Mouse (Mus musculus) intestine, postnatal 0 days (tissue): Measurements from ENCODE around the gene Zfp9. TPM values are rescaled to one million over a fixed set of nuclear protein-coding genes. Genes with fewer than 3 reads are reported as not detected.

Experiments
- ATAC-seq: fragments of 200-750 bp; cut with Nextera tagmentation; 2 replicates; pipeline ENCODE4 v1.8.0; 2017; ENCODE audit warnings: mild to moderate bottlenecking, moderate TSS enrichment, moderate library complexity
- H3K27ac ChIP-seq: fragments of 300-500 bp; sonication (generic); 2 replicates; pipeline ENCODE4 v1.5.1; 2014; ENCODE audit warnings: mild to moderate bottlenecking, low read depth, low read length, moderate library complexity
- H3K27me3 ChIP-seq: fragments of 300-500 bp; sonication (generic); replicated peaks from 2 replicates; pipeline ENCODE4 v1.6.1; 2014; ENCODE audit warnings: low read length, mixed read lengths; ENCODE audit not compliant: control insufficient read depth, insufficient read depth
- H3K36me3 ChIP-seq: fragments of 300-500 bp; sonication (generic); 2 replicates; pipeline ENCODE4 v1.6.1; 2014; ENCODE audit warnings: mild to moderate bottlenecking, moderate library complexity; ENCODE audit not compliant: control insufficient read depth, insufficient read depth
- H3K4me1 ChIP-seq: fragments of 300-500 bp; sonication (generic); replicated peaks from 2 replicates; pipeline ENCODE4 v1.6.1; 2014; ENCODE audit warnings: antibody characterized with exemption, low read length, mixed read lengths; ENCODE audit not compliant: control insufficient read depth, insufficient read depth
- H3K4me2 ChIP-seq: fragments of 300-500 bp; sonication (generic); replicated peaks from 2 replicates; pipeline ENCODE4 v1.6.1; 2014; ENCODE audit warnings: low read depth, mild to moderate bottlenecking, moderate library complexity
- H3K4me3 ChIP-seq: fragments of 300-500 bp; sonication (generic); 2 replicates; pipeline ENCODE4 v1.5.1; 2014; ENCODE audit warnings: low read depth, low read length
- H3K9ac ChIP-seq: fragments of 300-500 bp; sonication (generic); 2 replicates; pipeline ENCODE4 v1.6.1; 2014; ENCODE audit warnings: mild to moderate bottlenecking, low read depth, low read length
- H3K9me3 ChIP-seq: fragments of 300-500 bp; sonication (generic); 2 replicates; pipeline ENCODE4 v1.6.1; 2016; ENCODE audit warnings: mixed run types; ENCODE audit not compliant: control insufficient read depth
- CTCF ChIP-seq: sonication (generic); IDR thresholded peaks from 2 replicates; pipeline ENCODE4 v1.5.1; 2016; ENCODE audit warnings: low read depth, mild to moderate bottlenecking, control low read depth, antibody characterized with exemption, moderate library complexity
- WGBS: fragments of 180-500 bp; shearing (Covaris S2); extraction: QIAGEN DNeasy Blood & Tissue Kit; methylation state at CpG from one replicate; pipeline ENCODE4 v1.1.7; 2014; 5-methylcytosine and 5-hydroxymethylcytosine counted together
- polyA plus RNA-seq: library from polyadenylated mRNA; unstranded; fragments of >200 nt; fragmentation: Nextera tagmentation; extraction: Ambion mirVana; gene quantifications from 2 replicates; pipeline ENCODE4 v1.2.1, GENCODE M21; 2015

Gene Zfp9
- 1.9 and 2.1 TPM in 2 replicates for polyA plus RNA-seq

DNA sequence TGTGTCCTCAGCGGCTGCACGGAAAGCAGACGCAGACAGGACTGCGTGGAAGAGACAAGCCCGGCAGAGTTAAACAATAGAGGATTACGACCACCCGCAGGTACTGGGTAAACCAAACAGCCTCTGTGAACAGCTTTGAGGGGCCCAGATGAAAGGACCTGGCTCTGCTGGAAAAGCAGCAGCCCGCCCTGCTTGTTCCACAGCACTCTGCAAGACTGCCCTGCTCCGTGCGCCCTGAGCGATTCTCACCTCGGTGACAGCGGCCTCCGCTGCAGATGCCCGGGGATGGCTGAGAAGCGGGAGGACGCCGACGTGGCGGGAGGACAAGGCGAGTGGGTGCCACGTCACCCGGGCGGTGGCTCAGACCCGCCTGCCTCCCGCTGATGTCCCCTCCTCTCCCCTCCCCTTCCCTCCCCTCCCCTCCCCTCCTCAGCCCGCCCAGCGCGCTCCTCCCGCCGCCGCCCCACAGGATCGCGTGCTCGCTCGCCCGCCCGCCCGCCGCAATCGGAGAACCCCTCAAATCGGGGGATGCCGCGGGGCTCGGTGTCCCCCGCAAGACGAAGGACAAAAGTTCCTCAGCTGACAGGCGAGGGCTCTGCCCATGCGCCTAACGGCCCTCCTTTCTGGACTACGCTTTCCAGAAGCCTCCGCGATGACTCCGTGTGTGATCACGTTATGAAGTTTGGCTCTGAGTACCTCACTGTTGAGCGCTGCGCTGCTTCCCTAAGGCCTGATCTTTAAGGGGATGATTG is at the start of gene Zfp9:
TSS of gene Zfp9 (minus strand) at position 364 of the 752 bp plus-strand sequence.
- TF ChIP-seq CTCF: no peak
- Histone ChIP-seq H3K27me3 (peaks cover 7% of the 10 kb centered on the region; the same call in 1 of the 2 replicates), H3K4me2 (peak within 1 kb of the TSS; percentile 62), H3K9me3 (no peaks in the 10 kb centered on the region), H3K27ac (peak within 1 kb of the TSS; percentile 68), H3K9ac (peak within 1 kb of the TSS; percentile 65), H3K4me3 (peak within 1 kb of the TSS; percentile 50), H3K4me1 (no peaks in the 10 kb centered on the region), H3K36me3 (no peaks in the 10 kb centered on the region)
- WGBS: under 1% methylated on average over 41 of the region's 57 CpGs
- peak; percentile 76 for ATAC-seq

DNA sequence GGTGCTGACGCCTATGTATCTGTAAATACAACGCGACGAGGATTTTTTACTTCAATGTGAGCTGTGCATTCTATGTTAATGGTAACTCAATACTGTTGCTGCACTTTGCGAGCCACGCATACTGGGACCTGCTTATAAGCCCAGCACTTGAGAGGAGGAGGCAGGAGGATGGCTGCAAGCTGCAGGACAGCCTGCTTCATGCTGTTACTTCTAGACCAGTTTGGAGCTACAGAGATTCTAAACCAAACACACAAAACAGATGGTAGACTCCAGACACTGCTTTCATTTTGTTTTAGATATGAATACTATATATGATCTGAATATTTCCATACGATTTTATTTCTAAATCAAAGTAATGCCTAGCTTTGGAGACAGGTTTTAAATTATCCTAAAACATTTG is 41.5 kb upstream of the Zfp9 start:
- no peak for ATAC-seq
- Histone ChIP-seq H3K36me3 (peaks cover 24% of the 10 kb centered on the region), H3K4me3 (no peak overlapping the region), H3K27me3 (no peaks in the 10 kb centered on the region), H3K9me3 (no peaks in the 10 kb centered on the region), H3K27ac (no peak overlapping the region), H3K4me2 (no peak overlapping the region), H3K4me1 (no peaks in the 10 kb centered on the region), H3K9ac (no peak overlapping the region)
- WGBS: 92% methylated on average over 7 of the region's 7 CpGs
- TF ChIP-seq CTCF: no peak

DNA sequence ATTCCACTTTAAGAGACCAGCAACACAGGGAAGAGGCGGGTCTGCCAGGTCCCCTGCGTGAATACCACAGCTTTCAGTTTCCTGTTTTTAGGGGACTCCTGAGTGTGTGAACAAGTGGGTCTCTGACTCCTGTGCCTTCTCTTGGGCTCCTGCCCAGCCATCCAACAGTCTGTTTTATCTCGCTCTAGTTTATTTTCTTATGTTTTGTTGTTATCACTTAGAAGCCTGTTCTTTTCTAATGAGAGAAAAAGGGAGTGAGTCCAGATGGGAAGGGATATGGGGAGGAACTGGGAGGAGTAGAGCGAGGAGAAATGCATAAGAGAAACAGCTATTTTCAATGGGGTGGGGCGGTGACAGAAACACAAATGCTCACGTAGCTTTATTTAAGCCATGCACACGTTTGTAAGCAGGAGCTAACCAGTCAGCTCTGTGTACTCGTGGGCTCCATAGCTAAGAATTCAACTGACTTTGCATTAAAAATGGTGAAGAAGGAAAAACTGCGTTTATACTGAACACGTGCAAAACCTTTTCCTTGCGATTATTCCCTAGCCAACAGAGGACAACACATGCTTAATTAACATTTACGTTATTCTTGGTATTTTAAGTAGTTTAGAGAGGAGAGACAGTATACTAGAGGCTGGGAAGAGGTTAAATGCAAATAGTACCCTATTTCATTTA is 34.4 kb upstream of the Zfp9 start:
- H3K4me3 ChIP-seq: no peak overlapping the region
- no peak for ATAC-seq
- H3K9me3 ChIP-seq: no peaks in the 10 kb centered on the region
- H3K9ac ChIP-seq: no peak overlapping the region
- no peak overlapping the region for H3K27ac ChIP-seq
- 93% methylated on average over 12 of the region's 12 CpGs for WGBS
- peaks cover 16% of the 10 kb centered on the region for H3K36me3 ChIP-seq
- H3K27me3 ChIP-seq: no peaks in the 10 kb centered on the region
- no peaks in the 10 kb centered on the region for H3K4me1 ChIP-seq
- no peak for TF ChIP-seq CTCF
- no peak overlapping the region for H3K4me2 ChIP-seq

DNA sequence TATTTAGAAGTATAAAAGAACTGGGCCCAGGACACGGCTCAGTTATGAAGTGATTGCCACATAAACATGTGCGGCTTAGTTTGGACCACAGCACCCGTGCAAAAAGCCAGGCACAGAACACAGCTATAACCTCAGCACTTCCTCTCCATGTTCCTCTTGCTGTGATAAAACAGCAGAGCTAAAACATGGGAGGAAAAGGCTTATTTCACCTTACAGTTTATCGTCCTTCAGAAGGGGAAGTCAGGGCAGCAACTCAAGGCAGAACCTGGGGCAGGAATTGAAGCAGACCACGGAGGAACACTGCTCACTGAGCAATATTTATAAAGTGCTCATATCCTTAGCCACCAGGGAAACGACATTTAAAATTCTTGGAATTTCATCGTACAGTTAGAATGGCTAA is 19.9 kb upstream of the Zfp9 start:
- no peak for ATAC-seq
- no peak overlapping the region for H3K4me2 ChIP-seq
- 84% methylated on average over 7 of the region's 7 CpGs for WGBS
- 0 out of 2 replicates have a peak, but pooled peaks cover 2% of the 10 kb centered on the region for H3K27me3 ChIP-seq
- no peak overlapping the region for H3K4me3 ChIP-seq
- H3K9me3 ChIP-seq: no peaks in the 10 kb centered on the region
- H3K27ac ChIP-seq: no peak overlapping the region
- no peak overlapping the region for H3K9ac ChIP-seq
- no peaks in the 10 kb centered on the region for H3K4me1 ChIP-seq
- TF ChIP-seq CTCF: no peak
- H3K36me3 ChIP-seq: peaks cover 5% of the 10 kb centered on the region; the same call in 1 of the 2 replicates

DNA sequence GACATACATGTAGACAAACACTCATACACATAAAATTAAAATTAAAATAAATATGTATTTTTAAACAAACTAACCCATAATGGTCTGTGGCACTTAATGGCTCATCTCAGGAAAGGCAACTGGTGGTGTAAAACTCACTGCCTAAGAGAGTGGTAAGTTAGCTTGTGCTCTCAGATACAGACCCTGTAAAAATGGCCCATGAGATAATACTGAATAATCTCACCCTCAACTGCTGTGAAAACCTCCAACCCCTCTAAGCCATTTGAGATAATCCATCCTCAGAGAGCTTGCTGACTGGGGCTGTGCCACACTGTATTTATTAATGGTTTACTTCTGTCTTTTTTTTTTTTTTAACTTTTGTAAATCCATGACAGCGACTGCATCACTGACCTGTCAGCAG is 3.0 kb upstream of the Zfp9 start:
- H3K4me2 ChIP-seq: no peak overlapping the region
- TF ChIP-seq CTCF: no peak
- no peak for ATAC-seq
- peaks cover 7% of the 10 kb centered on the region; the same call in 1 of the 2 replicates for H3K27me3 ChIP-seq
- H3K36me3 ChIP-seq: no peaks in the 10 kb centered on the region
- no peak overlapping the region for H3K27ac ChIP-seq
- H3K9me3 ChIP-seq: no peaks in the 10 kb centered on the region
- no peak overlapping the region for H3K9ac ChIP-seq
- no peaks in the 10 kb centered on the region for H3K4me1 ChIP-seq
- WGBS: 79% methylated on average over 1 of the region's 1 CpGs
- no peak overlapping the region for H3K4me3 ChIP-seq
